Mouse (Mus musculus) T-cell, adult 2 months (primary cell): ENCODE measurements at regions not wholly inside any gene's neighbourhood (a gene's known extent, or its start where the extent isn't known, plus 50 kb on each side); places are given as distances from the start of the nearest gene placed in this dataset.

Experiments
- DNase-seq: peaks from one replicate; pipeline ENCODE4 v3.0.0; 2022; ENCODE audit warnings: low spot score

GRCm38 (mm10) chr10:97078022-97078473 lies 401.4 kb upstream of the Dcn start:
- DNase-seq, result no peak

- no peak for DNase-seq
These were observed 399.8 kb upstream of the Dcn start for GRCm38 (mm10) chr10:97079575-97079974.

GRCm38 (mm10) chr10:97087286-97087685 lies 392.1 kb upstream of the Dcn start:
- DNase-seq, result no peak

GRCm38 (mm10) chr10:97090254-97090653 lies 389.2 kb upstream of the Dcn start:
- DNase-seq, result no peak

GRCm38 (mm10) chr10:97093886-97094285 lies 385.5 kb upstream of the Dcn start:
- no peak for DNase-seq

GRCm38 (mm10) chr10:97114501-97114900 lies 364.9 kb upstream of the Dcn start:
- DNase-seq, result no peak

- DNase-seq, result no peak
These were observed 356.7 kb upstream of the Dcn start for GRCm38 (mm10) chr10:97122693-97123092.

GRCm38 (mm10) chr10:97141561-97141960 lies 337.8 kb upstream of the Dcn start:
- no peak for DNase-seq

- no peak for DNase-seq
These were observed 320.6 kb upstream of the Dcn start for GRCm38 (mm10) chr10:97158561-97159395.

GRCm38 (mm10) chr10:97159396-97159760 lies 320.0 kb upstream of the Dcn start:
- DNase-seq, result no peak

- DNase-seq, result peak; percentile 20
These were observed 319.4 kb upstream of the Dcn start for GRCm38 (mm10) chr10:97159831-97160575.

- peak; percentile 7 for DNase-seq
These were observed 318.5 kb upstream of the Dcn start for GRCm38 (mm10) chr10:97160892-97161291.

- DNase-seq, result no peak
These were observed 300.9 kb upstream of the Dcn start for GRCm38 (mm10) chr10:97178468-97178867.

- DNase-seq, result no peak
These were observed 289.7 kb upstream of the Dcn start for GRCm38 (mm10) chr10:97189696-97190095.

GRCm38 (mm10) chr10:97211238-97211695 lies 268.1 kb upstream of the Dcn start:
- DNase-seq, result no peak

- no peak for DNase-seq
These were observed 267.5 kb upstream of the Dcn start for GRCm38 (mm10) chr10:97211785-97212398.

GRCm38 (mm10) chr10:97219474-97219873 lies 259.9 kb upstream of the Dcn start:
- DNase-seq, result no peak

- no peak for DNase-seq
These were observed 259.0 kb upstream of the Dcn start for GRCm38 (mm10) chr10:97220431-97220830.

- no peak for DNase-seq
These were observed 243.8 kb upstream of the Dcn start for GRCm38 (mm10) chr10:97235631-97236030.

GRCm38 (mm10) chr10:97241476-97241875 lies 237.9 kb upstream of the Dcn start:
- DNase-seq, result no peak

GRCm38 (mm10) chr10:97245674-97246073 lies 233.7 kb upstream of the Dcn start:
- no peak for DNase-seq

GRCm38 (mm10) chr10:97248522-97248921 lies 230.9 kb upstream of the Dcn start:
- no peak for DNase-seq

- DNase-seq, result no peak
These were observed 229.6 kb upstream of the Dcn start for GRCm38 (mm10) chr10:97249760-97250159.
